Mouse (Mus musculus): ENCODE data around the gene Serpinh1. TPM values are rescaled to one million over a fixed set of nuclear protein-coding genes. Genes with fewer than 3 reads are reported as not detected.

Serpinh1 gene
- polyA plus RNA-seq, 1 experiment from 2014 or later = 579 TPM

DNA sequence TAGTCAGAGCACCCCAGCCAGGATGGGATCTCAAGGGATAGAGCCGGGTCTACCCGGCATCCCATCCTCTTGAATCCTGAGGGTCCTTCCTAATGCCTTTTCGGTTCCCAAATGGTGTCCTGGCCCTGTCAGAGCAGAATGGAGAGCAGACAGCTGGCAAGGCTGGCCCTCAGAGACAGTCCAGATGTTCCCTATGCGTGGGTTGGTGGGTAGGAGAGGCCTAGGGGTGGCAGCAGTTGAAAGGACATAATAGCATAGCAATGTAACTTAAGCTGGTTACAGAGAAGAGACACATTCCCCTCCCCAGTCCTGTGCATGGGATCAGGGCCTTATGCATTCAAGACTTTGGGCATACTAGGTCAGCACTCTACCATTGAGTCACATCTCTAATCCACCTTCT lies 42.3 kb upstream of the Serpinh1 start:
- no peak overlapping the region for H3K27ac ChIP-seq (ENCODE audit: low read length)
- no peaks in the 10 kb centered on the region for H3K4me1 ChIP-seq (ENCODE audit: insufficient read depth, low read depth, low read length)
- H3K4me3 ChIP-seq (ENCODE audit: low read depth, low read length) = no peak overlapping the region
- H3K4me2 ChIP-seq (replicated peaks; ENCODE audit: low read depth, low read length) = no peak overlapping the region
- no peaks in the 10 kb centered on the region for H3K27me3 ChIP-seq (replicated peaks; ENCODE audit: insufficient read depth, low read length)
- DNase-seq (ENCODE audit: low spot score) = no peak
- H3K9ac ChIP-seq (replicated peaks; ENCODE audit: low read depth) = no peak overlapping the region
- H3K9me3 ChIP-seq (ENCODE audit: low read length) = no peaks in the 10 kb centered on the region
- no peak for ATAC-seq
- TF ChIP-seq CTCF (IDR thresholded peaks at IDR 0.05) (no peak), EP300 (IDR thresholded peaks at IDR 0.05) (no peak)
- WGBS = 85% methylated on average over 4 of the region's 4 CpGs
- peaks cover 4% of the 10 kb centered on the region; the same call in 1 of the 2 replicates for H3K36me3 ChIP-seq (ENCODE audit: insufficient read depth, low read length)

DNA sequence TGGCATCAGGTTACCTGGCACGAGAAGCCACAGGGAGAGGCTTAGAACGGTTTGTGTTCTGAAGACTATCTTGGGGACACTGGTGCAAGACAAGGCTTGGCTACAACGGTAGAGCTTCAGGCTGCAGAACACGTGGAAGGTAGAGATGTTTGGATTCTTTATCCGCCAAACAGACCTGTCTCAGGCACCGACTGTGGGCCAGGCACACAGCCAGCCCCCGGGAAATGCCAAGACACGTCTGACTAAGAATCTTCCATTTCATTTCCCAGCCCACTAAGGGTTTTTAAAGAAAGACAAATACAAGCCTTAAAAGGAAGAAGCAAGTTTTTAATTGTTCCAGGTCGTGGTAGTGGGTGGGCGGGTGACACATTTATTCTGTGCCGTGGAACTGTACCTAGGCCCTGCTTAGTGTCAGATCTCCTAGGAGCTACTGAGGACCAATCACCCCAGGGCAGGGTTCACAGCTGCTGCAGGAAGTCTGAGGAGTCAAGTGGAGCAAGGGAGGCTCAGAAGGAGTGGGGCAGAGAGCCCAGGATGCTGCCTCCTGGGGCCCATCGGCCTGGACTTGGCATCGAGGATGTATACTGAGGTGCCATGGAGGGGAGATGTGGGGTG lies 40.8 kb upstream of the Serpinh1 start:
- no peaks in the 10 kb centered on the region for H3K9me3 ChIP-seq (ENCODE audit: low read length)
- H3K9ac ChIP-seq (replicated peaks; ENCODE audit: low read depth) = no peak overlapping the region
- TF ChIP-seq CTCF (IDR thresholded peaks at IDR 0.05) (no peak), EP300 (IDR thresholded peaks at IDR 0.05) (no peak)
- H3K27me3 ChIP-seq (replicated peaks; ENCODE audit: insufficient read depth, low read length) = no peaks in the 10 kb centered on the region
- 62% methylated on average over 13 of the region's 13 CpGs for WGBS
- ATAC-seq (no peak), DNase-seq (ENCODE audit: low spot score) (no peak)
- H3K27ac ChIP-seq (ENCODE audit: low read length) = no peak overlapping the region
- no peaks in the 10 kb centered on the region for H3K4me1 ChIP-seq (ENCODE audit: insufficient read depth, low read depth, low read length)
- peaks cover 4% of the 10 kb centered on the region; the same call in 1 of the 2 replicates for H3K36me3 ChIP-seq (ENCODE audit: insufficient read depth, low read length)
- H3K4me2 ChIP-seq (replicated peaks; ENCODE audit: low read depth, low read length) = no peak overlapping the region
- no peak overlapping the region for H3K4me3 ChIP-seq (ENCODE audit: low read depth, low read length)

DNA sequence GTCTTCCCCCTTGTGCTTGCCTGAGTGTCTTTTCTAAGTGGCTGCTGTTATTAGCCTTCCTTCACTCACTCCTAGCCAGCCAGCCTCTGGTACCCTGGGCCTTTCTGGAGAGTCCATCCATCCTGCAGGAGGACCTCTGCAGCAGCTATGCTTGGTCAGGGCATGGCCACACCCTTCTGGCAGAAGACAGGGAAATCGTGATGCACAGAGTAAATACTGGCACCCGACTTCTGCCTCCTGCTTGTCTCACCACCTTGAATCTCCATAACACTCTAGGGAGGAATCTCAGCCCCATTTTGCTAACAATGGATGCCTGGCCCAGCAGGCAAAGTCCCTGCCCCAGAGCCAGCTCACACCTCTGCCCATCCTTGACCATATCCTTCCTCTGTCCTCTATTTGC lies 39.7 kb upstream of the Serpinh1 start:
- Histone ChIP-seq H3K36me3 (ENCODE audit: insufficient read depth, low read length) (peaks cover 4% of the 10 kb centered on the region; the same call in 1 of the 2 replicates), H3K9me3 (ENCODE audit: low read length) (no peaks in the 10 kb centered on the region), H3K9ac (replicated peaks; ENCODE audit: low read depth) (no peak overlapping the region), H3K4me1 (ENCODE audit: insufficient read depth, low read depth, low read length) (no peaks in the 10 kb centered on the region), H3K27me3 (replicated peaks; ENCODE audit: insufficient read depth, low read length) (no peaks in the 10 kb centered on the region), H3K27ac (ENCODE audit: low read length) (no peak overlapping the region), H3K4me2 (replicated peaks; ENCODE audit: low read depth, low read length) (no peak overlapping the region), H3K4me3 (ENCODE audit: low read depth, low read length) (no peak overlapping the region)
- DNase-seq (ENCODE audit: low spot score) = no peak
- 25% methylated on average over 2 of the region's 2 CpGs for WGBS
- ATAC-seq = no peak
- TF ChIP-seq EP300 (IDR thresholded peaks at IDR 0.05) (no peak), CTCF (IDR thresholded peaks at IDR 0.05) (no peak)

DNA sequence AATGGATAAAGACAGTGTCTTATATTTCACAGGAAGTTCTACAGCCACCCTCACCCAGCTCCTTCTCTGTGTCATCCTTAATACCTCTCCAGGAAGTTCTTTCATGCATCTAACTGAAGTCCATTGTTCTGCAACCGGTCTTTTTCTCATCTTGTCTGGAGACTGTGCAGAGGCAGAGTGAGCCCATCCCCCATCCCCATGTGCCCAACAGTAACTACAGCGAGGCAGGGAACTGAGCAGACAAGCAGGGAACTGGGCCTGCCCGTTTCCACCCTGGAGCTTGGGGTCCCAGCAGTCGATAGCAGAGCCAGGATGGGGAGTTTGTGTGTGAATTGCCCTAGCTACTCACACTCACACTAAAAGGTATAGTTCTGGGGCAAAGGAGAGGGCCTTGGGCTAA lies 37.5 kb upstream of the Serpinh1 start:
- no peak overlapping the region for H3K4me3 ChIP-seq (ENCODE audit: low read depth, low read length)
- no peak overlapping the region for H3K4me2 ChIP-seq (replicated peaks; ENCODE audit: low read depth, low read length)
- no peaks in the 10 kb centered on the region for H3K9me3 ChIP-seq (ENCODE audit: low read length)
- no peaks in the 10 kb centered on the region; the same call in 1 of the 2 replicates for H3K4me1 ChIP-seq (ENCODE audit: insufficient read depth, low read depth, low read length)
- no peak for TF ChIP-seq EP300 (IDR thresholded peaks at IDR 0.05)
- TF ChIP-seq CTCF (IDR thresholded peaks at IDR 0.05) = no peak
- no peak overlapping the region for H3K27ac ChIP-seq (ENCODE audit: low read length)
- no peak overlapping the region for H3K9ac ChIP-seq (replicated peaks; ENCODE audit: low read depth)
- no peaks in the 10 kb centered on the region for H3K27me3 ChIP-seq (replicated peaks; ENCODE audit: insufficient read depth, low read length)
- ATAC-seq = no peak
- peaks cover 4% of the 10 kb centered on the region; the same call in 1 of the 2 replicates for H3K36me3 ChIP-seq (ENCODE audit: insufficient read depth, low read length)
- 34% methylated on average over 4 of the region's 4 CpGs for WGBS
- DNase-seq (ENCODE audit: low spot score) = no peak

DNA sequence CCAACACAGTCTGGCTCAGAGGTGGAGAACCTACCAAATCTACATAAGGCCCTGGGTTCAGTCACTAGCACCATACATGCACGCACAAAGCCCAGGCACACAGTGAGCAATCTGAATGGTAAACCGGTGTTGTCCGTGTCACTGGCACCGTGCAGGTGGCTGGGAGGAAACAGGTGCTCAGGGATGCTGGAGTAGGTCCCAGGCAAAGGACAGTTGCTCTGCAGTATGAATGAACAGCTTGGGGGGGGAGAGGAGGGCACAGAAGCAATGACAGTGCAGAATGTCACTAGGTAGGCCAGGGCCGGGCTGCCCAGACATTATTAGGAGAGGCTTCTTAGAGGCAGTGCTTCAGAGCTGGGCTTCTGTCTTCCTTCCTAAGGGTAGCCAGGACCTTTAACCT lies 34.3 kb upstream of the Serpinh1 start:
- H3K9ac ChIP-seq (replicated peaks; ENCODE audit: low read depth) = no peak overlapping the region
- H3K27ac ChIP-seq (ENCODE audit: low read length) = no peak overlapping the region
- ATAC-seq (no peak), DNase-seq (ENCODE audit: low spot score) (no peak)
- H3K27me3 ChIP-seq (replicated peaks; ENCODE audit: insufficient read depth, low read length) = no peaks in the 10 kb centered on the region
- H3K4me3 ChIP-seq (ENCODE audit: low read depth, low read length) = no peak overlapping the region
- TF ChIP-seq CTCF (IDR thresholded peaks at IDR 0.05) (no peak), EP300 (IDR thresholded peaks at IDR 0.05) (no peak)
- WGBS = 77% methylated on average over 5 of the region's 5 CpGs
- H3K9me3 ChIP-seq (ENCODE audit: low read length) = no peaks in the 10 kb centered on the region
- H3K4me2 ChIP-seq (replicated peaks; ENCODE audit: low read depth, low read length) = no peak overlapping the region
- peaks cover 4% of the 10 kb centered on the region; the same call in 1 of the 2 replicates for H3K36me3 ChIP-seq (ENCODE audit: insufficient read depth, low read length)
- peaks cover 23% of the 10 kb centered on the region for H3K4me1 ChIP-seq (ENCODE audit: insufficient read depth, low read depth, low read length)

DNA sequence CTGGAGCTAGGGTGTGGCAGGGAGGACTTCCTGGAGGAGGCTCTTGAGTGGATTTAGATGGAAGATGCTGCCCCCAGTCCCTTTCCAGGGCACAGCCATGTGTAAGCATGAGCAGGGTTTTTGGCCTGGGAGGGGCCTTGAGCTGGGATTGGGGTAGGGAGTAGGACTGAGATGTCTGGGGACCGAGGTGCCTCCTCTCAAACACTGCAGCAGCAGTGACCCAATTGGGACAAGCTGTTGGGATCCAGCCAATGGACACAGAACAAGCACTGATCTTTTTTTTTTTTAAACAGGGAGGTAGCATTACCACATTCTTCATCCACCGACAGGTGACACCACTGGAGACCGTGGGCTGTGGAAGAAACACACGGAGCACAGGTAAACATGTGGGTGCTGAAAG lies 33.8 kb upstream of the Serpinh1 start:
- ATAC-seq = no peak

More for the DNA sequence above, 33.8 kb upstream of the Serpinh1 start:
- no peak for DNase-seq (ENCODE audit: low spot score)
- Histone ChIP-seq H3K4me2 (replicated peaks; ENCODE audit: low read depth, low read length) (no peak overlapping the region), H3K4me1 (ENCODE audit: insufficient read depth, low read depth, low read length) (peaks cover 23% of the 10 kb centered on the region), H3K27ac (ENCODE audit: low read length) (no peak overlapping the region), H3K27me3 (replicated peaks; ENCODE audit: insufficient read depth, low read length) (no peaks in the 10 kb centered on the region), H3K36me3 (ENCODE audit: insufficient read depth, low read length) (no peaks in the 10 kb centered on the region), H3K9ac (replicated peaks; ENCODE audit: low read depth) (no peak overlapping the region), H3K9me3 (ENCODE audit: low read length) (no peaks in the 10 kb centered on the region), H3K4me3 (ENCODE audit: low read depth, low read length) (no peak overlapping the region)
- WGBS = 74% methylated on average over 4 of the region's 4 CpGs
- TF ChIP-seq CTCF (IDR thresholded peaks at IDR 0.05) = no peak
- TF ChIP-seq EP300 (IDR thresholded peaks at IDR 0.05) = no peak
